Mouse (Mus musculus) midbrain, embryonic 15.5 days (tissue): ENCODE measurements around the gene Slc39a12. TPM values are rescaled to one million over a fixed set of nuclear protein-coding genes. Genes with fewer than 3 reads are reported as not detected.

Experiments used
- ATAC-seq: fragments of 200-750 bp; cut with Nextera tagmentation; replicated peaks from 2 replicates; pipeline ENCODE4 v1.8.0; 2017; ENCODE audit warnings: moderate TSS enrichment
- H3K27ac ChIP-seq: fragments of 300-500 bp; sonication (generic); 2 replicates; pipeline ENCODE4 v1.5.1; 2015; ENCODE audit warnings: mild to moderate bottlenecking, inconsistent platforms
- H3K27me3 ChIP-seq: fragments of 300-500 bp; sonication (generic); replicated peaks from 2 replicates; pipeline ENCODE4 v1.6.1; 2015; ENCODE audit warnings: inconsistent platforms
- H3K36me3 ChIP-seq: fragments of 300-500 bp; sonication (generic); replicated peaks from 2 replicates; pipeline ENCODE4 v1.6.1; 2015; ENCODE audit warnings: inconsistent platforms
- H3K4me1 ChIP-seq: fragments of 300-500 bp; sonication (generic); 2 replicates; pipeline ENCODE4 v1.6.1; 2015; ENCODE audit warnings: inconsistent platforms
- H3K4me2 ChIP-seq: fragments of 300-500 bp; sonication (generic); 2 replicates; pipeline ENCODE4 v1.6.1; 2015; ENCODE audit warnings: inconsistent platforms, mild to moderate bottlenecking, moderate library complexity
- H3K4me3 ChIP-seq: fragments of 300-500 bp; sonication (generic); 2 replicates; pipeline ENCODE4 v1.5.1; 2015; ENCODE audit warnings: mild to moderate bottlenecking, inconsistent platforms
- H3K9ac ChIP-seq: fragments of 300-500 bp; sonication (generic); 2 replicates; pipeline ENCODE4 v1.6.1; 2015; ENCODE audit warnings: mild to moderate bottlenecking, inconsistent platforms
- H3K9me3 ChIP-seq: fragments of 300-500 bp; sonication (generic); 2 replicates; pipeline ENCODE4 v1.6.1; 2016; ENCODE audit warnings: inconsistent platforms
- WGBS: fragments of 180-500 bp; shearing (Covaris S2); methylation state at CpG from one replicate; pipeline ENCODE4 v1.1.7; 2015; ENCODE audit warnings: mixed read lengths; 5-methylcytosine and 5-hydroxymethylcytosine counted together
- polyA plus RNA-seq: library from polyadenylated mRNA; unstranded; fragments of >200 nt; fragmentation: Nextera tagmentation; extraction: Ambion mirVana; gene quantifications from 2 replicates; pipeline ENCODE4 v1.2.1, GENCODE M21; 2015

The Slc39a12 gene
- polyA plus RNA-seq, result 2.5 and 3.0 TPM in 2 replicates

GRCm38 (mm10) chr2:14388162-14388561 lies at the start of gene Slc39a12:
TSS of gene Slc39a12 (plus strand) at chr2:14388316.
- Histone ChIP-seq H3K4me1 (0 out of 2 replicates have a peak, but pooled peaks cover 4% of the 10 kb centered on the region), H3K27ac (0 out of 2 replicates have a peak within 1 kb of the TSS, but pooled peaks have one; percentile 21), H3K4me3 (no peak within 1 kb of the TSS), H3K4me2 (peak within 1 kb of the TSS; percentile 7; the same call in 1 of the 2 replicates), H3K9me3 (no peaks in the 10 kb centered on the region), H3K9ac (no peak within 1 kb of the TSS), H3K36me3 (no peaks in the 10 kb centered on the region), H3K27me3 (no peaks in the 10 kb centered on the region)
- 20% methylated on average over 5 of the region's 5 CpGs for WGBS
- peak; percentile 87 for ATAC-seq

GRCm38 (mm10) chr2:14341652-14342308 lies 46.3 kb upstream of the Slc39a12 start:
- no peaks in the 10 kb centered on the region for H3K9me3 ChIP-seq
- H3K27ac ChIP-seq, result no peak overlapping the region
- H3K4me3 ChIP-seq, result no peak overlapping the region
- no peaks in the 10 kb centered on the region for H3K4me1 ChIP-seq
- no peaks in the 10 kb centered on the region for H3K27me3 ChIP-seq
- no peaks in the 10 kb centered on the region for H3K36me3 ChIP-seq
- ATAC-seq, result peak; percentile 85
- no peak overlapping the region for H3K4me2 ChIP-seq
- H3K9ac ChIP-seq, result no peak overlapping the region
- WGBS, result 73% methylated on average over 14 of the region's 14 CpGs

GRCm38 (mm10) chr2:14342309-14342839 lies 45.7 kb upstream of the Slc39a12 start:
- peak; percentile 19; the same call in 1 of the 2 replicates for ATAC-seq
- WGBS, result 88% methylated on average over 8 of the region's 8 CpGs
- H3K4me3 ChIP-seq, result no peak overlapping the region
- no peaks in the 10 kb centered on the region for H3K4me1 ChIP-seq
- H3K27ac ChIP-seq, result no peak overlapping the region
- H3K9ac ChIP-seq, result no peak overlapping the region
- no peaks in the 10 kb centered on the region for H3K27me3 ChIP-seq
- H3K36me3 ChIP-seq, result no peaks in the 10 kb centered on the region
- H3K4me2 ChIP-seq, result no peak overlapping the region
- H3K9me3 ChIP-seq, result no peaks in the 10 kb centered on the region

- ATAC-seq, result 0 out of 2 replicates have a peak, but pooled peaks have one; percentile 58
- H3K9ac ChIP-seq, result no peak overlapping the region
- no peaks in the 10 kb centered on the region for H3K9me3 ChIP-seq
- H3K4me2 ChIP-seq, result peak overlapping the region; percentile 7; the same call in 1 of the 2 replicates
- no peaks in the 10 kb centered on the region for H3K27me3 ChIP-seq
- 0 out of 2 replicates have a peak, but pooled peaks cover 4% of the 10 kb centered on the region for H3K4me1 ChIP-seq
- H3K27ac ChIP-seq, result no peak overlapping the region
- H3K4me3 ChIP-seq, result no peak overlapping the region
- 47% methylated on average over 1 of the region's 1 CpGs for WGBS
- no peaks in the 10 kb centered on the region for H3K36me3 ChIP-seq
Measured at GRCm38 (mm10) chr2:14388856-14389255, 740 bp downstream of the Slc39a12 start.

GRCm38 (mm10) chr2:14390900-14391299 lies 2.8 kb downstream of the Slc39a12 start:
- H3K9me3 ChIP-seq, result no peaks in the 10 kb centered on the region
- no peak overlapping the region for H3K4me2 ChIP-seq
- H3K27me3 ChIP-seq, result no peaks in the 10 kb centered on the region
- no peak overlapping the region for H3K27ac ChIP-seq
- 0 out of 2 replicates have a peak, but pooled peaks cover 4% of the 10 kb centered on the region for H3K4me1 ChIP-seq
- no peak; the same call in 1 of the 2 replicates for ATAC-seq
- WGBS, result 65% methylated on average over 1 of the region's 1 CpGs
- no peak overlapping the region for H3K9ac ChIP-seq
- H3K4me3 ChIP-seq, result no peak overlapping the region
- no peaks in the 10 kb centered on the region for H3K36me3 ChIP-seq

GRCm38 (mm10) chr2:14403000-14403399 lies 14.9 kb downstream of the Slc39a12 start:
- no peak overlapping the region for H3K4me2 ChIP-seq
- H3K27me3 ChIP-seq, result no peaks in the 10 kb centered on the region
- H3K27ac ChIP-seq, result no peak overlapping the region
- no peaks in the 10 kb centered on the region for H3K9me3 ChIP-seq
- no peak for ATAC-seq
- no peaks in the 10 kb centered on the region for H3K36me3 ChIP-seq
- H3K4me3 ChIP-seq, result no peak overlapping the region
- no peaks in the 10 kb centered on the region for H3K4me1 ChIP-seq
- H3K9ac ChIP-seq, result no peak overlapping the region

- H3K27ac ChIP-seq, result no peak overlapping the region
- ATAC-seq, result no peak
- 91% methylated on average over 2 of the region's 2 CpGs for WGBS
- no peak overlapping the region for H3K4me2 ChIP-seq
- no peak overlapping the region for H3K9ac ChIP-seq
- H3K9me3 ChIP-seq, result no peaks in the 10 kb centered on the region
- no peaks in the 10 kb centered on the region for H3K4me1 ChIP-seq
- H3K27me3 ChIP-seq, result no peaks in the 10 kb centered on the region
- no peak overlapping the region for H3K4me3 ChIP-seq
- no peaks in the 10 kb centered on the region for H3K36me3 ChIP-seq
Measured at GRCm38 (mm10) chr2:14428987-14429386, 40.9 kb downstream of the Slc39a12 start.

GRCm38 (mm10) chr2:14447322-14447721 lies 59.2 kb downstream of the Slc39a12 start:
- WGBS, result 83% methylated on average over 1 of the region's 1 CpGs

GRCm38 (mm10) chr2:14450866-14451265 lies 62.8 kb downstream of the Slc39a12 start:
- H3K27me3 ChIP-seq, result no peaks in the 10 kb centered on the region
- H3K4me3 ChIP-seq, result no peak overlapping the region
- no peak overlapping the region for H3K4me2 ChIP-seq
- no peak overlapping the region for H3K27ac ChIP-seq
- ATAC-seq, result no peak
- H3K4me1 ChIP-seq, result no peaks in the 10 kb centered on the region
- H3K9ac ChIP-seq, result no peak overlapping the region
- no peaks in the 10 kb centered on the region for H3K36me3 ChIP-seq
- no peaks in the 10 kb centered on the region for H3K9me3 ChIP-seq

More at GRCm38 (mm10) chr2:14447322-14447721, 59.2 kb downstream of the Slc39a12 start:
- H3K27ac ChIP-seq, result no peak overlapping the region
- H3K27me3 ChIP-seq, result no peaks in the 10 kb centered on the region
- no peaks in the 10 kb centered on the region for H3K36me3 ChIP-seq
- no peaks in the 10 kb centered on the region for H3K4me1 ChIP-seq
- H3K9ac ChIP-seq, result no peak overlapping the region
- H3K9me3 ChIP-seq, result no peaks in the 10 kb centered on the region
- H3K4me2 ChIP-seq, result no peak overlapping the region
- no peak for ATAC-seq
- H3K4me3 ChIP-seq, result no peak overlapping the region

GRCm38 (mm10) chr2:14454946-14455631 lies 67.0 kb downstream of the Slc39a12 start:
- ATAC-seq, result no peak
- no peak overlapping the region for H3K4me2 ChIP-seq
- 83% methylated on average over 7 of the region's 7 CpGs for WGBS
- H3K9me3 ChIP-seq, result no peaks in the 10 kb centered on the region
- H3K4me3 ChIP-seq, result no peak overlapping the region
- H3K9ac ChIP-seq, result no peak overlapping the region
- H3K27me3 ChIP-seq, result no peaks in the 10 kb centered on the region
- H3K36me3 ChIP-seq, result no peaks in the 10 kb centered on the region
- no peak overlapping the region for H3K27ac ChIP-seq
- no peaks in the 10 kb centered on the region for H3K4me1 ChIP-seq

- no peaks in the 10 kb centered on the region for H3K9me3 ChIP-seq
- WGBS, result 61% methylated on average over 1 of the region's 1 CpGs
- no peak for ATAC-seq
- no peaks in the 10 kb centered on the region for H3K36me3 ChIP-seq
- no peaks in the 10 kb centered on the region for H3K4me1 ChIP-seq
- H3K27ac ChIP-seq, result no peak overlapping the region
- H3K4me3 ChIP-seq, result no peak overlapping the region
- H3K4me2 ChIP-seq, result no peak overlapping the region
- H3K27me3 ChIP-seq, result no peaks in the 10 kb centered on the region
- H3K9ac ChIP-seq, result no peak overlapping the region
Measured at GRCm38 (mm10) chr2:14464438-14464837, 76.3 kb downstream of the Slc39a12 start.

GRCm38 (mm10) chr2:14494132-14494531 lies 106.0 kb downstream of the Slc39a12 start:
- Histone ChIP-seq H3K36me3 (no peaks in the 10 kb centered on the region), H3K4me3 (no peak overlapping the region), H3K4me2 (no peak overlapping the region), H3K9ac (no peak overlapping the region), H3K9me3 (no peaks in the 10 kb centered on the region), H3K27me3 (no peaks in the 10 kb centered on the region), H3K4me1 (no peaks in the 10 kb centered on the region), H3K27ac (no peak overlapping the region)
- 84% methylated on average over 5 of the region's 5 CpGs for WGBS
- ATAC-seq, result no peak
